Mouse (Mus musculus): Measurements from ENCODE around the gene Snx9. TPM values are rescaled to one million over a fixed set of nuclear protein-coding genes. Genes with fewer than 3 reads are reported as not detected.

Gene Snx9
- total RNA-seq (2021): 10 to 100 TPM; 15.5 to 16.7 TPM
- long read RNA-seq, experiment 1, transcript Snx9-201 (18 exons, 3,331 nt): major isoform, 20 of 22 reads
- long read RNA-seq, experiment 1, partial matches to known transcripts: 0 of 22 reads
- long read RNA-seq, experiment 1, other reads (novel, unspliced or antisense): 2 of 22 reads
- long read RNA-seq, experiment 2, transcript Snx9-201 (18 exons, 3,331 nt): major isoform, 13 of 17 reads
- long read RNA-seq, experiment 2, partial matches to known transcripts: 0 of 17 reads
- long read RNA-seq, experiment 2, other reads (novel, unspliced or antisense): 4 of 17 reads

GRCm38 (mm10) chr17:5841128-5841942 is at the start of gene Snx9:
Gene Snx9 (plus strand): TSS chr17:5841329.
- peak; percentile 56 to 64 for DNase-seq (ENCODE audit: low spot score in 2 of 2)

GRCm38 (mm10) chr17:5792164-5792791 is 48.9 kb upstream of the Snx9 start:
- no peak for DNase-seq (ENCODE audit: low spot score in 2 of 2)

GRCm38 (mm10) chr17:5793593-5793992 is 47.5 kb upstream of the Snx9 start:
- no peak for DNase-seq (ENCODE audit: low spot score in 2 of 2)

- DNase-seq (ENCODE audit: low spot score in 2 of 2): no peak
Measured at GRCm38 (mm10) chr17:5794276-5794675, 46.9 kb upstream of the Snx9 start.

- DNase-seq (ENCODE audit: low spot score in 2 of 2): no peak
Measured at GRCm38 (mm10) chr17:5795369-5795768, 45.8 kb upstream of the Snx9 start.

GRCm38 (mm10) chr17:5795878-5796277 is 45.3 kb upstream of the Snx9 start:
- DNase-seq (ENCODE audit: low spot score in 2 of 2): peak; percentile 71 to 78

- no peak for DNase-seq (ENCODE audit: low spot score in 2 of 2)
Measured at GRCm38 (mm10) chr17:5797124-5797760, 43.9 kb upstream of the Snx9 start.

- no peak for DNase-seq (ENCODE audit: low spot score in 2 of 2)
Measured at GRCm38 (mm10) chr17:5798221-5798801, 42.8 kb upstream of the Snx9 start.

GRCm38 (mm10) chr17:5798900-5799299 is 42.2 kb upstream of the Snx9 start:
- DNase-seq (ENCODE audit: low spot score in 2 of 2): no peak

- DNase-seq (ENCODE audit: low spot score in 2 of 2): no peak
Measured at GRCm38 (mm10) chr17:5799396-5800021, 41.6 kb upstream of the Snx9 start.

GRCm38 (mm10) chr17:5800254-5800653 is 40.9 kb upstream of the Snx9 start:
- no peak for DNase-seq (ENCODE audit: low spot score in 2 of 2)

- no peak for DNase-seq (ENCODE audit: low spot score in 2 of 2)
Measured at GRCm38 (mm10) chr17:5800824-5801560, 40.1 kb upstream of the Snx9 start.

GRCm38 (mm10) chr17:5801761-5802655 is 39.1 kb upstream of the Snx9 start:
- no peak for DNase-seq (ENCODE audit: low spot score in 2 of 2)

GRCm38 (mm10) chr17:5802656-5802955 is 38.5 kb upstream of the Snx9 start:
- DNase-seq (ENCODE audit: low spot score in 2 of 2): no peak

- DNase-seq (ENCODE audit: low spot score in 2 of 2): no peak
Measured at GRCm38 (mm10) chr17:5803229-5804012, 37.7 kb upstream of the Snx9 start.

- no peak for DNase-seq (ENCODE audit: low spot score in 2 of 2)
Measured at GRCm38 (mm10) chr17:5804370-5805150, 36.6 kb upstream of the Snx9 start.

GRCm38 (mm10) chr17:5805151-5805834 is 35.8 kb upstream of the Snx9 start:
- no peak for DNase-seq (ENCODE audit: low spot score in 2 of 2)
